Mouse (Mus musculus) hindbrain, embryonic 11.5 days (tissue): ENCODE results near the gene Nek3. TPM values are rescaled to one million over a fixed set of nuclear protein-coding genes. Genes with fewer than 3 reads are reported as not detected.

ENCODE experiments used
- ATAC-seq: fragments of 200-750 bp; cut with Nextera tagmentation; 2 replicates; pipeline ENCODE4 v1.8.0; 2017; ENCODE audit warnings: mild to moderate bottlenecking, moderate TSS enrichment, moderate library complexity; ENCODE audit not compliant: low FRiP score
- DNase-seq: peaks from one replicate; pipeline ENCODE4 v3.0.0-alpha.2; 2015; ENCODE audit warnings: low spot score
- H3K27ac ChIP-seq: fragments of 300-500 bp; sonication (generic); 2 replicates; pipeline ENCODE4 v1.5.1; 2014; ENCODE audit warnings: mild to moderate bottlenecking, low read depth, low read length
- H3K27me3 ChIP-seq: fragments of 300-500 bp; sonication (generic); 2 replicates; pipeline ENCODE4 v1.6.1; 2014; ENCODE audit warnings: mild to moderate bottlenecking, low read length, moderate library complexity, mixed read lengths; ENCODE audit not compliant: control insufficient read depth, insufficient read depth
- H3K36me3 ChIP-seq: fragments of 300-500 bp; sonication (generic); 2 replicates; pipeline ENCODE4 v1.6.1; 2014; ENCODE audit warnings: mild to moderate bottlenecking, low read length, moderate library complexity, mixed read lengths; ENCODE audit not compliant: control insufficient read depth, insufficient read depth
- H3K4me1 ChIP-seq: fragments of 300-500 bp; sonication (generic); replicated peaks from 2 replicates; pipeline ENCODE4 v1.6.1; 2014; ENCODE audit warnings: low read length, mixed read lengths; ENCODE audit not compliant: control insufficient read depth, insufficient read depth
- H3K4me2 ChIP-seq: fragments of 300-500 bp; sonication (generic); replicated peaks from 2 replicates; pipeline ENCODE4 v1.6.1; 2014; ENCODE audit warnings: mild to moderate bottlenecking, low read depth, low read length
- H3K4me3 ChIP-seq: fragments of 300-500 bp; sonication (generic); 2 replicates; pipeline ENCODE4 v1.5.1; 2014; ENCODE audit warnings: low read depth, low read length
- H3K9ac ChIP-seq: fragments of 300-500 bp; sonication (generic); 2 replicates; pipeline ENCODE4 v1.6.1; 2014; ENCODE audit warnings: low read depth, low read length
- H3K9me3 ChIP-seq: fragments of 300-500 bp; sonication (generic); 2 replicates; pipeline ENCODE4 v1.6.1; 2016; ENCODE audit warnings: low read length; ENCODE audit not compliant: control insufficient read depth
- WGBS: fragments of 180-500 bp; shearing (Covaris S2); extraction: QIAGEN DNeasy Blood & Tissue Kit; methylation state at CpG from one replicate; pipeline ENCODE4 v1.1.7; 2014; 5-methylcytosine and 5-hydroxymethylcytosine counted together
- polyA plus RNA-seq: library from polyadenylated mRNA; unstranded; fragments of >200 nt; fragmentation: Nextera tagmentation; extraction: Ambion mirVana; gene quantifications from 2 replicates; pipeline ENCODE4 v1.2.1, GENCODE M21; 2014

Nek3 gene
- 10.2 and 10.5 TPM in 2 replicates for polyA plus RNA-seq

GRCm38 (mm10) chr8:22166080-22166603 is at the start of gene Nek3:
TSS of gene Nek3 (minus strand) at chr8:22166435.
- H3K4me1 ChIP-seq = no peaks in the 10 kb centered on the region
- under 1% methylated on average over 30 of the region's 43 CpGs for WGBS
- H3K36me3 ChIP-seq = no peaks in the 10 kb centered on the region
- H3K9ac ChIP-seq = peak within 1 kb of the TSS; percentile 47
- H3K4me2 ChIP-seq = peak within 1 kb of the TSS; percentile 15
- peak within 1 kb of the TSS; percentile 57 for H3K4me3 ChIP-seq
- H3K27ac ChIP-seq = peak within 1 kb of the TSS; percentile 70; the same call in 1 of the 2 replicates
- peak; percentile 92 for DNase-seq
- H3K27me3 ChIP-seq = no peaks in the 10 kb centered on the region
- peak; percentile 98 for ATAC-seq
- no peaks in the 10 kb centered on the region for H3K9me3 ChIP-seq

DNA sequence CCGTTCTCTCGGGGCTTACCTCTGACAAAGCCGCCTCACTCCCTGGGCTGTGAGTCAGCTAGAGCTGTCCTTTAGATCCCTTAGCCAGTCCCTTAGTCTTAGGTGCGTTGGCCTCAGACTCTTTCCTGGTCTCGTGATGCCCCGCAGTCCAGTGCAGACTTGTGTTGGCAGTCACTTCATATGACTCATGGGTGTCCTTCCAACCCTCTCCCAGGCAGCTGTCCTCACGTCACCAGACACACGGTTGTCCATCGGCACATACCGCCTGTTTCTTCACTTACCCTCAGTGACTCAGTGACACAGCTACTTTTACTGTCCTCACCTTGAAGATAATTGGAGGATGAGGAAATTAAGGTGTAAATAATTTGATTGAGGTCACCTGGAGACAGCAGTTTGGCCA is 48.6 kb upstream of the Nek3 start:
- WGBS = 95% methylated on average over 10 of the region's 10 CpGs
- no peak for ATAC-seq
- Histone ChIP-seq H3K9ac (no peak overlapping the region), H3K27me3 (no peaks in the 10 kb centered on the region), H3K36me3 (peaks cover 14% of the 10 kb centered on the region), H3K9me3 (no peaks in the 10 kb centered on the region), H3K4me2 (no peak overlapping the region), H3K27ac (no peak overlapping the region), H3K4me3 (no peak overlapping the region), H3K4me1 (no peaks in the 10 kb centered on the region)
- DNase-seq = no peak

DNA sequence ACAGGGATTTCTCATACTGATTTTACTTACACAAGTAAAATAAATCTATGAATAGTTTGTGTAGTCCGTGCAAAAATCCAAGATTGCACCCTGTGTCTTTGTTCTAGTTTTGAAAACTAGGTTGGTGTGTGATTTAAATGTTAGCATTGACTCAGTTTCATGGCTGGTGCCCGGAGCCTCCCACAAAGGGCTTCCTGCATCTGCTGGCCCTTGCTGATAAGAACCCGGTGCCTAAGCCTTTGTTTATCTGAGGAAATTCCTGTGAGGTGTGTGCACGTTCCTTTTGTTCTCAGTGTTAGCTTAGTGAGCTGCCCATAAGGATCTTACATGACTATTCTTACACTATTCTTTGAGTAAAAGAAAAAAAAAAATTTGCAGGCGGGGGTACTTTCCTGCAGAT is 42.8 kb upstream of the Nek3 start:
- Histone ChIP-seq H3K4me3 (no peak overlapping the region), H3K9ac (no peak overlapping the region)
- WGBS = 78% methylated on average over 5 of the region's 5 CpGs

DNA sequence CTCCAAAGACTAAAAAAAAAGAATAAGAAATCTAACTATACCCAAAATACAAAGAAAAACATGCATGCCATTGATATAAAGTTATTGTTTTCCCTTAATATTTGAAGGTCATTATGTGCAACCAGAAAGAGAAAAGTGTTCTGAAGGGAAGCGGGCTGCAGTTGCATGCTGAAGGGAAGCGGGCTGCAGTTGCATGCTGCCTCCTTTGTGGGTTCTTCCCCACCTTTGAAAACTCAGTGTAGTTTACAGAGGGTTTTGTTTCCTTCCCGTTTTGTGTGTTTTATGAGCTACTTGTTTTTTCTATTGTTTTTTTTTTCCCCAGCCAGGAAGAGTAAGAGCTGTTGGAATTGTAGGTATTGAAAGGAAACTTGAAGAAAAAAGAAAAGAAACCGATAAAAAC is 41.3 kb upstream of the Nek3 start:
- no peaks in the 10 kb centered on the region for H3K9me3 ChIP-seq
- ATAC-seq (no peak), DNase-seq (no peak)
- H3K36me3 ChIP-seq = 0 out of 2 replicates have a peak, but pooled peaks cover 6% of the 10 kb centered on the region
- WGBS = 84% methylated on average over 4 of the region's 4 CpGs
- no peaks in the 10 kb centered on the region for H3K27me3 ChIP-seq
- H3K9ac ChIP-seq = no peak overlapping the region
- no peak overlapping the region for H3K27ac ChIP-seq
- H3K4me1 ChIP-seq = no peaks in the 10 kb centered on the region
- H3K4me2 ChIP-seq = no peak overlapping the region
- H3K4me3 ChIP-seq = no peak overlapping the region

More for the DNA sequence above, 42.8 kb upstream of the Nek3 start:
- Histone ChIP-seq H3K27ac (no peak overlapping the region), H3K4me2 (no peak overlapping the region), H3K27me3 (no peaks in the 10 kb centered on the region), H3K36me3 (peaks cover 9% of the 10 kb centered on the region; the same call in 1 of the 2 replicates), H3K4me1 (no peaks in the 10 kb centered on the region), H3K9me3 (no peaks in the 10 kb centered on the region)
- ATAC-seq = no peak
- DNase-seq = no peak

GRCm38 (mm10) chr8:22199481-22199880 is 33.2 kb upstream of the Nek3 start:
- H3K36me3 ChIP-seq = no peaks in the 10 kb centered on the region; the same call in 1 of the 2 replicates
- no peaks in the 10 kb centered on the region for H3K27me3 ChIP-seq
- H3K4me1 ChIP-seq = no peaks in the 10 kb centered on the region
- no peak overlapping the region for H3K27ac ChIP-seq
- ATAC-seq (no peak), DNase-seq (no peak)
- no peaks in the 10 kb centered on the region for H3K9me3 ChIP-seq
- H3K9ac ChIP-seq = no peak overlapping the region
- no peak overlapping the region for H3K4me3 ChIP-seq
- 98% methylated on average over 8 of the region's 8 CpGs for WGBS
- no peak overlapping the region for H3K4me2 ChIP-seq

DNA sequence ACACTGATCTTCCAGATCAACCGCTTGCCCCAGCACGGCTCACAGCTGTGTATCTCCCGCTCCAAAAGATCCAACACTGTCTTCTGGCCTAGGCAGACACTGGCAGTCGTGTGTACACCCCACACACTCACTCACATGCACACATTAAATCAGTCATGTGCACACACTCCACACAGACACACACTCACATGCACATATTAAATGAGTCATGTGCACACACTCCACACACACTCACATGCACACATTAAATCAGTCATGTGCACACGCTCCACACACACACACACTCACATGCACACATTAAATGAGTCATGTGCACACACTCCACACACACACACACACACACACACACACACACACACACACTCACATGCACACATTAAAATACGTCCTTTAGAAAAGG is 31.7 kb upstream of the Nek3 start:
- Histone ChIP-seq H3K27me3 (no peaks in the 10 kb centered on the region), H3K27ac (no peak overlapping the region), H3K36me3 (no peaks in the 10 kb centered on the region; the same call in 1 of the 2 replicates), H3K9me3 (no peaks in the 10 kb centered on the region), H3K4me1 (no peaks in the 10 kb centered on the region), H3K4me3 (no peak overlapping the region), H3K9ac (no peak overlapping the region), H3K4me2 (no peak overlapping the region)
- 93% methylated on average over 6 of the region's 6 CpGs for WGBS
- DNase-seq (no peak), ATAC-seq (no peak)

GRCm38 (mm10) chr8:22193432-22194010 is 27.3 kb upstream of the Nek3 start:
- Histone ChIP-seq H3K9me3 (no peaks in the 10 kb centered on the region), H3K27ac (peak overlapping the region; percentile 97), H3K4me3 (peak overlapping the region; percentile 77), H3K36me3 (no peaks in the 10 kb centered on the region), H3K4me2 (peak overlapping the region; percentile 60), H3K9ac (peak overlapping the region; percentile 93), H3K4me1 (no peaks in the 10 kb centered on the region), H3K27me3 (no peaks in the 10 kb centered on the region)
- WGBS = 18% methylated on average over 12 of the region's 12 CpGs
- DNase-seq = no peak
- peak; percentile 31; the same call in 1 of the 2 replicates for ATAC-seq

GRCm38 (mm10) chr8:22192660-22193431 is 26.6 kb upstream of the Nek3 start, which contains the start of gene Vps36:
TSS of gene Vps36 (plus strand) at chr8:22192809.
- Histone ChIP-seq H3K9me3 (no peaks in the 10 kb centered on the region), H3K27ac (peak within 1 kb of the TSS; percentile 97), H3K9ac (peak within 1 kb of the TSS; percentile 93), H3K36me3 (no peaks in the 10 kb centered on the region), H3K4me3 (peak within 1 kb of the TSS; percentile 77), H3K27me3 (no peaks in the 10 kb centered on the region), H3K4me1 (no peaks in the 10 kb centered on the region), H3K4me2 (peak within 1 kb of the TSS; percentile 60)
- WGBS = under 1% methylated on average over 64 of the region's 73 CpGs
- ATAC-seq (peak; percentile 97), DNase-seq (peak; percentile 95)
